Mouse (Mus musculus): ENCODE results near the gene Ddit4. TPM values are rescaled to one million over a fixed set of nuclear protein-coding genes. Genes with fewer than 3 reads are reported as not detected.

Gene Ddit4
- polyA plus RNA-seq, 1 experiment from 2014 or later = 97.1 TPM

DNA sequence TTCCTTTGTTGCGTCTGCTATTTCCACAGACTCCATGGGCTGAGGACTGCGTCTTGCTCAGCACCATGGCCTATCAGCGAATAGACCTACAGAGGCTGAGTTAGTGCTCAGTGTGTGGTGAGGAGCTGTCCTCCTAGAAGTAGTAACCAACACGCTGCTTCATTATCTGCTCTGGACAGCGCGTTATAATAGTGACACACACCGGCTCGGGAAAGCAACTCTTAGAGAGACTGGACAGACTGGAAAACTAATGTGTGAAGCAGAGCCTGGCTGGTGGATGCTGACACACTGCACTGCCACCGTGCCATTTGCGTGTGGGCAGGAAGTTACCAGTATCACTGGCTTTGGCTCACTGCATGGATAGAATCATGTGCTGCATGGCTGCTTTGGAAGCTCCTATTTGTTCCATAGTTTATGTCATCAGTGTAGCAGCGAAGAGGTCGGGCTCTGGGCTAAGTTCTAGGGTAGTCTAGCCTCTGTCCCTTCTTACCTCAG is 30.8 kb upstream of the Ddit4 start:
- no peak overlapping the region for H3K4me3 ChIP-seq (ENCODE audit: low read length)
- no peak overlapping the region for H3K27ac ChIP-seq (ENCODE audit: low read depth, low read length)
- H3K27me3 ChIP-seq (replicated peaks; ENCODE audit: control insufficient read depth, insufficient read depth, low read length) = no peaks in the 10 kb centered on the region
- no peaks in the 10 kb centered on the region for H3K36me3 ChIP-seq (ENCODE audit: control insufficient read depth, insufficient read depth, low read length)
- WGBS = 91% methylated on average over 12 of the region's 12 CpGs
- H3K4me1 ChIP-seq (ENCODE audit: control insufficient read depth, insufficient read depth, low read depth, low read length) = peaks cover 8% of the 10 kb centered on the region
- H3K9me3 ChIP-seq (ENCODE audit: control insufficient read depth, low read length) = no peaks in the 10 kb centered on the region
- no peak for ATAC-seq
- no peak overlapping the region for H3K9ac ChIP-seq (ENCODE audit: low read depth, low read length)
- no peak overlapping the region for H3K4me2 ChIP-seq (ENCODE audit: low read length)

DNA sequence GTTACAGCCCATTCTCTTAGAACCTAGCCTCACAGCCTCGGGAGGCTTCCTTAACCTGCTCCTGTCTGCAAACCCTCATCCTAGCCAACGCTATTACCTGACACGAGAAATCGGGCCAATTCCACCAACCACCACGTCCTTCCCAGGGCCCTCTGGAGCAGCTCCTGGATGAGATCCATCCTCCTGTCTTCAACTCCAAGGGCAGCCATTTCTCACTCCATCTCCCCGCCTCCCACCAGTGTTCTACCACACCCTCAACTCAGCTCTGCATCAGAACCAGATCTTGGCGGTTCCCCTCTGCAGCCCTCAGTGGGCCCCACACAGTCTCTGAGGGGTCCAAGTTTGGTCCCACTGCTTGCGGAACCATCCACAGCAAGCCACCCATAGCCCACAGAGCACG is 30.2 kb upstream of the Ddit4 start:
- no peak overlapping the region for H3K4me3 ChIP-seq (ENCODE audit: low read length)
- H3K9me3 ChIP-seq (ENCODE audit: control insufficient read depth, low read length) = no peaks in the 10 kb centered on the region
- H3K9ac ChIP-seq (ENCODE audit: low read depth, low read length) = no peak overlapping the region
- ATAC-seq = no peak
- no peak overlapping the region for H3K4me2 ChIP-seq (ENCODE audit: low read length)
- no peaks in the 10 kb centered on the region for H3K36me3 ChIP-seq (ENCODE audit: control insufficient read depth, insufficient read depth, low read length)
- H3K4me1 ChIP-seq (ENCODE audit: control insufficient read depth, insufficient read depth, low read depth, low read length) = peaks cover 8% of the 10 kb centered on the region
- H3K27me3 ChIP-seq (replicated peaks; ENCODE audit: control insufficient read depth, insufficient read depth, low read length) = no peaks in the 10 kb centered on the region
- 85% methylated on average over 9 of the region's 9 CpGs for WGBS
- no peak overlapping the region for H3K27ac ChIP-seq (ENCODE audit: low read depth, low read length)

DNA sequence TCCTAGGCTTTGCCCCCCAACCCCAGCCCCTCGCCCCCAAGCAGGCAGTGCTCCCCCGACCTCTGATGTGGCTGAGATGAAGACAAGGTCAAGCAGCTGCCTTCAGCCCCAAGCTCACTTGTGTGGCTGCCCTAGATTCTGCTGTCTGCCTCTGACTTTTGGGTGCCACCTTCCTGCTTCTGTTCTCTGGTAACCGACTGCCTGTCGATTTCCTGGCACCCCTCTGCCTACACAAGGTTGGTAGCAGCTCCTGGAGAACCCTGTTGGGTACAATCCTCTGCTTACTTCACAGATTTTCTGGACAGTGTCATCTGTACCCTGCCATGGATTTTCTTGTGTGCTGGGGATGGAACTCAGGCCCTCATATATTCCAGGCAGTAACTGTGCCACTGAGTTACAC is 29.7 kb upstream of the Ddit4 start:
- H3K4me1 ChIP-seq (ENCODE audit: control insufficient read depth, insufficient read depth, low read depth, low read length) = peaks cover 8% of the 10 kb centered on the region
- WGBS = 82% methylated on average over 4 of the region's 4 CpGs
- ATAC-seq = no peak
- peak overlapping the region; percentile 31; the same call in 1 of the 2 replicates for H3K27ac ChIP-seq (ENCODE audit: low read depth, low read length)
- no peaks in the 10 kb centered on the region for H3K9me3 ChIP-seq (ENCODE audit: control insufficient read depth, low read length)
- H3K4me3 ChIP-seq (ENCODE audit: low read length) = no peak overlapping the region
- H3K27me3 ChIP-seq (replicated peaks; ENCODE audit: control insufficient read depth, insufficient read depth, low read length) = no peaks in the 10 kb centered on the region
- H3K36me3 ChIP-seq (ENCODE audit: control insufficient read depth, insufficient read depth, low read length) = no peaks in the 10 kb centered on the region
- H3K4me2 ChIP-seq (ENCODE audit: low read length) = no peak overlapping the region
- no peak overlapping the region for H3K9ac ChIP-seq (ENCODE audit: low read depth, low read length)

DNA sequence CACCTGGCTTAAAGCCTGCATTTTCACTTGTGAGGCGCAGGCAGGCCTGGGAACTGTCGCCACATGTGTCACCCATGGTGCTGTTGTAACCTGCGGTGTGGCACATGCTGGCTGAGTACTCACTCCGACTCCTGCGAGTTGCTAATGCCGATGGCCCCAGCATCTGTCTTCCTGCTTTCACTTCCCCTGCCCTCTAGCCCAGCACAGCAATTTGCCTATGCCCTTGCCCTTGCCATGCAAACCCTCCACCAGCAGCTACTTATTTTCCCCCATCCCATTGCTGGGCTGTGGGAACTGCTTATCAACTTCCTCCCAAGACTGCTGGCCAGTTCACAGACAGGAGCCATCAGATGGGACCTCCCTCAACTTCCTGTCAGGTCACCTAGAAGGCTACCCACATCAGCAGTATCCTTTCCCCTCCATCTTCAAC is 29.2 kb upstream of the Ddit4 start:
- Histone ChIP-seq H3K27me3 (replicated peaks; ENCODE audit: control insufficient read depth, insufficient read depth, low read length) (no peaks in the 10 kb centered on the region), H3K27ac (ENCODE audit: low read depth, low read length) (no peak overlapping the region), H3K4me1 (ENCODE audit: control insufficient read depth, insufficient read depth, low read depth, low read length) (peaks cover 8% of the 10 kb centered on the region), H3K36me3 (ENCODE audit: control insufficient read depth, insufficient read depth, low read length) (no peaks in the 10 kb centered on the region), H3K9me3 (ENCODE audit: control insufficient read depth, low read length) (no peaks in the 10 kb centered on the region), H3K9ac (ENCODE audit: low read depth, low read length) (no peak overlapping the region), H3K4me3 (ENCODE audit: low read length) (no peak overlapping the region), H3K4me2 (ENCODE audit: low read length) (no peak overlapping the region)
- 94% methylated on average over 6 of the region's 6 CpGs for WGBS
- ATAC-seq = no peak

DNA sequence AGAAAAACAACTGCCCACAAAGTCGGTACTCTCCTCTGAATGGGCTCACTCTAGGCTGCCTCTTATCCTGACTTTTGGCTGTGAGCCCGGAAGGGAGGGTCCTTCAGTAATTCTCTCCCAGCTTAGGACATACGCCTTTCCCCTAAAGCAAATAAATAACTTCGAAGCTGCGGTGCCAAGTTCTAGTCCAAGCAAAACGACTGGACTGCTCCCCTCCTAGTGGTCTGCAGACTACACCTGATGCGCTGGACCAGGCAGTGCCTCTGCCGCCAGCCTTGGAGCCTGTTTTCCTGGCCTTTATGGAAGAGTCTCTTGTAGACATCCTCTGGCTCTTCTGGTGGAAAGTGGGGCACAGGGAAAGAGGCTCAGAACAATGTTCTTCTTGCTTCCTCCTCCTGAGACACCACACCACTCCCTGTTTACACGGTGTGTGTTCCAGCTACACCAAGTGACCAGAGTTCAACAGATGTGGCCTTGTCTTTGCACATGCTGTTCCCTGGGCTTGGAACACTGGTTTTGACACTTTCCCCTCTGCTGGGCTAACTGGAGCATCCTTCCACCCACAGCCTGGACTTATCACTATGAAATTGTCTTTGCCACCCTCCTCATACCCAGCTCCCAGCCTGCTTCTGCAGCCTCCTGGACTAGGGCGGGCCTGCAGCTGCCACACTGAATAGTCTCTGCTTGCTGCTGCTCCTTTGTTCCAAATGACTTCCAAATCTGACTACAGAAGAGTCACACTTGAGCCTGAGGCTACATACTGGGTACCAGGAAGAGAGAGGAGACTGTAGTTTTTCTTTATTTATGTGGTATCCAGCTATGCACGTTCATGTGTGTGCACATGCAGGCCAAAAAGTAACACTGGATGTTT is 27.5 kb upstream of the Ddit4 start:
- WGBS = 48% methylated on average over 11 of the region's 11 CpGs
- H3K36me3 ChIP-seq (ENCODE audit: control insufficient read depth, insufficient read depth, low read length) = no peaks in the 10 kb centered on the region
- H3K9ac ChIP-seq (ENCODE audit: low read depth, low read length) = no peak overlapping the region; the same call in 1 of the 2 replicates
- H3K9me3 ChIP-seq (ENCODE audit: control insufficient read depth, low read length) = no peaks in the 10 kb centered on the region
- no peak overlapping the region for H3K4me2 ChIP-seq (ENCODE audit: low read length)
- H3K4me1 ChIP-seq (ENCODE audit: control insufficient read depth, insufficient read depth, low read depth, low read length) = peaks cover 16% of the 10 kb centered on the region
- H3K4me3 ChIP-seq (ENCODE audit: low read length) = no peak overlapping the region
- peak; percentile 72 for ATAC-seq
- H3K27me3 ChIP-seq (replicated peaks; ENCODE audit: control insufficient read depth, insufficient read depth, low read length) = no peaks in the 10 kb centered on the region
- H3K27ac ChIP-seq (ENCODE audit: low read depth, low read length) = peak overlapping the region; percentile 73

DNA sequence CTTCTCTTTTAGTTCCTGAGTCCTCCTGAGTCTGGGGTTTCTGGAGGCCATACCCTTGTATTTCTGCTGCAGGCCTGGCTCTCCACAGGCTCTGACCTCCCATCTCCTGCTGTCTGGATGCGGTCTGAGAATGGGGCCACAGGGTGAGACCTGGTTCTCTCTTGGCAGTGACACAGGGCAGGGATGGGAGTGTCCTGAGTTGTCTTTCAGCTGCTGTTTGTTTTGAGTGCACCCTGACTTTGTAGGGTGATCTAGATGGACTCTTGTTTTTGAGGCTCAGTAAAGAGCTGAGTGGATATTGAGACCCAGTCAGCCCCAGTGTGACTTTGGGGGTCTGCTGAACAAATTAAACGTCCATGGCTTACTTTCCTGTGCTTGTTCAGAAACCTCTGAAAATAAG is 26.8 kb upstream of the Ddit4 start:
- WGBS = 66% methylated on average over 2 of the region's 2 CpGs
- ATAC-seq = no peak
- Histone ChIP-seq H3K27me3 (replicated peaks; ENCODE audit: control insufficient read depth, insufficient read depth, low read length) (no peaks in the 10 kb centered on the region), H3K4me1 (ENCODE audit: control insufficient read depth, insufficient read depth, low read depth, low read length) (peaks cover 22% of the 10 kb centered on the region), H3K36me3 (ENCODE audit: control insufficient read depth, insufficient read depth, low read length) (no peaks in the 10 kb centered on the region), H3K4me2 (ENCODE audit: low read length) (no peak overlapping the region), H3K4me3 (ENCODE audit: low read length) (no peak overlapping the region), H3K27ac (ENCODE audit: low read depth, low read length) (peak overlapping the region; percentile 55), H3K9me3 (ENCODE audit: control insufficient read depth, low read length) (no peaks in the 10 kb centered on the region), H3K9ac (ENCODE audit: low read depth, low read length) (no peak overlapping the region)

DNA sequence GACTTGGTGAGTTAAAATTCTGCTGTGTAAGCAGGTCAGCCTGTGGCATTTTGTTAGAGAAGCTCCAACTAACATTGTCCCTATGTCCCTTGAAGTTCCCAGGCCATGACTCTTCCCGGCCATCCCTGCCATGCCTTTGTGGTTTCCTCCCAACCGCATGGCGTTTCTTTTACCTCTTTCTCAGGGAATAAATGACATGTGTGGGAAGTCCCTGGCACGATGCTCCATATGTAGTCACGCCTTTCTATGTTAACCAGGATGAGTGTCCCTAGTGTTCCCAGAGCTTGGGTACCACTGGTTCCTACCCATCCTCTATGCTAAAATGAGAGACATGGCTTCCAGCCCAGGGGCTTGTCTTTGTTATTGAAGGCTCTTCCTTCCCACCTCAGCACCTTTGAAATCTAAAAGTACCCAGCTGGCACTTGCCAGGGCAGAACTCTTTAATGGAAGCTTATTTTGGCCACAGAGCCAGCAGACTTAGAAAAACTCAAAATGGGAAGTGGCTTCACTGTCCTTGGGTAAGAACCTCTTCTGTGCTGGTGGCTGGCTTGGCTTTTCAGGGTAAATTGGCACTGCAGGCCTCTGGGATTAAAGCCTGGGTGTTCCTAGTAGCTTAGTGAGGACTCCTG is 26.2 kb upstream of the Ddit4 start:
- WGBS = 86% methylated on average over 5 of the region's 5 CpGs
- H3K9ac ChIP-seq (ENCODE audit: low read depth, low read length) = no peak overlapping the region
- no peak for ATAC-seq
- H3K36me3 ChIP-seq (ENCODE audit: control insufficient read depth, insufficient read depth, low read length) = no peaks in the 10 kb centered on the region
- no peaks in the 10 kb centered on the region for H3K27me3 ChIP-seq (replicated peaks; ENCODE audit: control insufficient read depth, insufficient read depth, low read length)
- no peak overlapping the region for H3K4me3 ChIP-seq (ENCODE audit: low read length)
- no peaks in the 10 kb centered on the region for H3K9me3 ChIP-seq (ENCODE audit: control insufficient read depth, low read length)
- H3K4me1 ChIP-seq (ENCODE audit: control insufficient read depth, insufficient read depth, low read depth, low read length) = peaks cover 22% of the 10 kb centered on the region
- peak overlapping the region; percentile 55; the same call in 1 of the 2 replicates for H3K27ac ChIP-seq (ENCODE audit: low read depth, low read length)
- no peak overlapping the region for H3K4me2 ChIP-seq (ENCODE audit: low read length)

DNA sequence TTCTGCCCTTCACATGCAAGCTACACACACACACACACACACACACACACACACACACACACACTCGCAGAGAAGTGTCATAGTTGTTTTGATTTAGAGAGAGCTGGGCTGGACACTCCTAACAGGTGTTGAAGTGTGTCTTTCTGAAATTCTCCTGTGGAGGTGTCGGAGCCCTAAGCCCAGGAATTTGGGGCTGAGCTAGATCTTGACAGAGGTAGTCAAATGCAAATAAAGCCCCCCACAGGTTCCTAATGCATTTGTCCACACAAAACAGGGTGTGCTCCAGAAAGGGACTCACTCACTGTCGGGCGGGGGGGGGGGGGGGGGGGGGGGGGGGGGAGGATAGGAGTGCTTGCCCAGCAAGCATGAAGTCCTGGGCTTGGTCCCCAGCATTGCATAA is 25.5 kb upstream of the Ddit4 start:
- no peak for ATAC-seq
- 56% methylated on average over 2 of the region's 4 CpGs for WGBS

DNA sequence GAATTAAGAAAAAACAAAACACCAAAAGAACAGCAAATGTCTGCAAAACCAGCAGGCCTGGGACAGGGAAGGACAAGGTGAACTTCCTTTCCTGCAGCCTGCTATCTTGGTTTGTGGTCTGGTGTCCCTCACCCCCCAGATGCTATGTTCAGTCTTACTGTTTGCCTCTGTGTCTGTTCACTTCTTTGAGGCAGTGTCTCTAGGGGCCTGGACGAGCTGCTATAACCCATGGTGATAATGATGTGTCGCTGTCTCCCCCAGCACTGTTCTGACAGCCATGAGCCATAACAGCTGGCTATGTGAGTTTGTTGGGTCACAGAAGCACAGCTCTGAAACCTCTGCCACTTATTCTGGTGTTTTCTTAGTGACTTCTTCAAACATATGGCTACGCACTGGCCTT is 23.2 kb upstream of the Ddit4 start:
- no peaks in the 10 kb centered on the region for H3K9me3 ChIP-seq (ENCODE audit: control insufficient read depth, low read length)
- no peak overlapping the region; the same call in 1 of the 2 replicates for H3K9ac ChIP-seq (ENCODE audit: low read depth, low read length)
- no peak overlapping the region for H3K4me3 ChIP-seq (ENCODE audit: low read length)
- no peak overlapping the region for H3K4me2 ChIP-seq (ENCODE audit: low read length)
- WGBS = 55% methylated on average over 3 of the region's 3 CpGs
- peaks cover 28% of the 10 kb centered on the region for H3K4me1 ChIP-seq (ENCODE audit: control insufficient read depth, insufficient read depth, low read depth, low read length)
- H3K27ac ChIP-seq (ENCODE audit: low read depth, low read length) = peak overlapping the region; percentile 32
- ATAC-seq = no peak
- no peaks in the 10 kb centered on the region for H3K36me3 ChIP-seq (ENCODE audit: control insufficient read depth, insufficient read depth, low read length)
- H3K27me3 ChIP-seq (replicated peaks; ENCODE audit: control insufficient read depth, insufficient read depth, low read length) = no peaks in the 10 kb centered on the region

More for the DNA sequence above, 25.5 kb upstream of the Ddit4 start:
- no peaks in the 10 kb centered on the region for H3K36me3 ChIP-seq (ENCODE audit: control insufficient read depth, insufficient read depth, low read length)
- no peak overlapping the region for H3K27ac ChIP-seq (ENCODE audit: low read depth, low read length)
- H3K4me1 ChIP-seq (ENCODE audit: control insufficient read depth, insufficient read depth, low read depth, low read length) = peaks cover 22% of the 10 kb centered on the region
- H3K4me3 ChIP-seq (ENCODE audit: low read length) = no peak overlapping the region
- H3K27me3 ChIP-seq (replicated peaks; ENCODE audit: control insufficient read depth, insufficient read depth, low read length) = no peaks in the 10 kb centered on the region
- no peaks in the 10 kb centered on the region for H3K9me3 ChIP-seq (ENCODE audit: control insufficient read depth, low read length)
- H3K9ac ChIP-seq (ENCODE audit: low read depth, low read length) = no peak overlapping the region
- no peak overlapping the region for H3K4me2 ChIP-seq (ENCODE audit: low read length)
